Mouse (Mus musculus) embryonic facial prominence, embryonic 12.5 days (tissue): ENCODE results near the gene Myzap. TPM values are rescaled to one million over a fixed set of nuclear protein-coding genes. Genes with fewer than 3 reads are reported as not detected.
A peak's percentile ranks its signal among the peaks of the same experiment; 100 is the strongest.
"Not testable (repeated sequence)": the region's sequence is repeated elsewhere in the genome, so short reads cannot be mapped to it uniquely, and the experiment has no call there.

ENCODE experiments used
- ATAC-seq: fragments of 200-750 bp; cut with Nextera tagmentation; 2 replicates; pipeline ENCODE4 v1.8.0; 2017; ENCODE audit not compliant: insufficient number of reproducible peaks, insufficient read depth, low FRiP score, low TSS enrichment
- H3K27ac ChIP-seq: fragments of 300-500 bp; sonication (generic); 2 replicates; pipeline ENCODE4 v1.5.1; 2016; ENCODE audit warnings: mild to moderate bottlenecking
- H3K27me3 ChIP-seq: fragments of 300-500 bp; sonication (generic); 2 replicates; pipeline ENCODE4 v1.6.1; 2016; ENCODE audit warnings: mild to moderate bottlenecking, moderate library complexity
- H3K36me3 ChIP-seq: fragments of 300-500 bp; sonication (generic); 2 replicates; pipeline ENCODE4 v1.6.1; 2016; ENCODE audit warnings: mild to moderate bottlenecking
- H3K4me1 ChIP-seq: fragments of 300-500 bp; sonication (generic); 2 replicates; pipeline ENCODE4 v1.6.1; 2016
- H3K4me2 ChIP-seq: fragments of 300-500 bp; sonication (generic); replicated peaks from 2 replicates; pipeline ENCODE4 v1.6.1; 2016; ENCODE audit warnings: mild to moderate bottlenecking, moderate library complexity
- H3K4me3 ChIP-seq: fragments of 300-500 bp; sonication (generic); 2 replicates; pipeline ENCODE4 v1.5.1; 2016; ENCODE audit warnings: mild to moderate bottlenecking
- H3K9ac ChIP-seq: fragments of 300-500 bp; sonication (generic); 2 replicates; pipeline ENCODE4 v1.6.1; 2016; ENCODE audit warnings: mild to moderate bottlenecking, moderate library complexity
- H3K9me3 ChIP-seq: fragments of 300-500 bp; sonication (generic); 2 replicates; pipeline ENCODE4 v1.6.1; 2016; ENCODE audit warnings: mild to moderate bottlenecking, moderate library complexity
- WGBS: fragments of 180-500 bp; shearing (Covaris S2); methylation state at CpG from one replicate; pipeline ENCODE4 v1.1.7; 2016; 5-methylcytosine and 5-hydroxymethylcytosine counted together
- polyA plus RNA-seq: library from polyadenylated mRNA; unstranded; fragments of >200 nt; fragmentation: Nextera tagmentation; extraction: Ambion mirVana; gene quantifications from 2 replicates; pipeline ENCODE4 v1.2.1, GENCODE M21; 2016

Myzap gene
- polyA plus RNA-seq, 1 experiment from 2014 or later: 10.8 TPM

DNA sequence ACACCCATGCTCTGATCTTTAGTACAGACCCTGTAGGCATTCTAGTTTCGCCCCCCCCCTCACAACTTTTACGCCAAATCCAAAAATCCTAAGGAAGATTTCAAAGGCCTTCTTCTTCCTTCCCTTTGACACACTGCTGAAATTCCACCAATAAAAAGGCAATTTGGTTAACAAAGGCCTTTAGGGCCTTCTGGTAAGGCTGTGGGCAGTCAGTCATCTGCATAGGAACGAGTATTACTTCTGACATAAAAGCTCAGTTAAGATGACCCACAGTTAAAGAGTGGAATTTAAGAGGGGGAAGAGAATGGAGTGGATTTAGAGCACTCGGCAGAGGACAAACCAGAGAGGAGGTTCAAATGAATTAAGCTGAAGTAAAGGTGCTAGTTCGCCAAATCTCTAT, 98.4 kb downstream of the Myzap start:
- WGBS: 68% methylated on average over 5 of the region's 5 CpGs
- no peak overlapping the region for H3K27ac ChIP-seq
- peaks cover 6% of the 10 kb centered on the region; the same call in 1 of the 2 replicates for H3K4me1 ChIP-seq
- no peaks in the 10 kb centered on the region for H3K9me3 ChIP-seq
- H3K4me3 ChIP-seq: no peak overlapping the region
- H3K36me3 ChIP-seq: no peaks in the 10 kb centered on the region
- ATAC-seq: no peak
- H3K9ac ChIP-seq: no peak overlapping the region
- H3K27me3 ChIP-seq: no peaks in the 10 kb centered on the region
- no peak overlapping the region for H3K4me2 ChIP-seq

GRCm38 (mm10) chr9:71492296-71493025, 99.7 kb downstream of the Myzap start:
- H3K27ac ChIP-seq: peak overlapping the region; percentile 36; the same call in 1 of the 2 replicates
- H3K4me1 ChIP-seq: peaks cover 3% of the 10 kb centered on the region; the same call in 1 of the 2 replicates
- no peaks in the 10 kb centered on the region for H3K27me3 ChIP-seq
- H3K4me2 ChIP-seq: no peak overlapping the region
- no peaks in the 10 kb centered on the region for H3K36me3 ChIP-seq
- H3K9ac ChIP-seq: no peak overlapping the region
- no peaks in the 10 kb centered on the region for H3K9me3 ChIP-seq
- no peak overlapping the region for H3K4me3 ChIP-seq
- WGBS: 64% methylated on average over 15 of the region's 15 CpGs
- ATAC-seq: no peak

GRCm38 (mm10) chr9:71490076-71490475, 102.1 kb downstream of the Myzap start:
- no peak overlapping the region for H3K27ac ChIP-seq
- 48% methylated on average over 3 of the region's 3 CpGs for WGBS
- peaks cover 3% of the 10 kb centered on the region; the same call in 1 of the 2 replicates for H3K4me1 ChIP-seq
- no peak overlapping the region for H3K9ac ChIP-seq
- ATAC-seq: no peak
- no peaks in the 10 kb centered on the region for H3K36me3 ChIP-seq
- H3K9me3 ChIP-seq: no peaks in the 10 kb centered on the region
- no peak overlapping the region for H3K4me2 ChIP-seq
- no peaks in the 10 kb centered on the region for H3K27me3 ChIP-seq
- H3K4me3 ChIP-seq: no peak overlapping the region

DNA sequence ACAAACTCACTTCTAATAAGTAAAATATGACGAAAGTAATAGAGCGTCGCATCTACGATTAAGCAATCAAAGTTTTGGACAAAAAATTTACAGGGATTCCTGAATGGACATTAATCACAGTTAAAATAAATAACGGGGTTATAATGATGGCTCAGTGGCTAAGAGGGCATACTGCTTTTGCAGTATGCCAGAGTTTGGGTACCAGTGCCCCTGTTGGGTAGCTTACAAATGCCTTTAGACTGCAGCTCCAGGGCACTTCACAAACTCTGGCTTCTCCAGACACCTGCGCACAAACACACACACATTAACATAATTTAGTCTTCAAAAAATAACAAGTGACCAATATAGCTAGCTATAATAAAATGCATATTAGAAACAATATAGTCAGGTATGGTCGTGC, 106.0 kb downstream of the Myzap start:
- H3K27me3 ChIP-seq: no peaks in the 10 kb centered on the region
- H3K4me1 ChIP-seq: peaks cover 8% of the 10 kb centered on the region; the same call in 1 of the 2 replicates
- H3K9me3 ChIP-seq: no peaks in the 10 kb centered on the region
- peak overlapping the region; percentile 17; the same call in 1 of the 2 replicates for H3K4me2 ChIP-seq
- no peak for ATAC-seq
- WGBS: 42% methylated on average over 7 of the region's 7 CpGs
- H3K9ac ChIP-seq: no peak overlapping the region
- H3K36me3 ChIP-seq: peaks cover 24% of the 10 kb centered on the region
- peak overlapping the region; percentile 97 for H3K4me3 ChIP-seq
- peak overlapping the region; percentile 95; the same call in 1 of the 2 replicates for H3K27ac ChIP-seq

DNA sequence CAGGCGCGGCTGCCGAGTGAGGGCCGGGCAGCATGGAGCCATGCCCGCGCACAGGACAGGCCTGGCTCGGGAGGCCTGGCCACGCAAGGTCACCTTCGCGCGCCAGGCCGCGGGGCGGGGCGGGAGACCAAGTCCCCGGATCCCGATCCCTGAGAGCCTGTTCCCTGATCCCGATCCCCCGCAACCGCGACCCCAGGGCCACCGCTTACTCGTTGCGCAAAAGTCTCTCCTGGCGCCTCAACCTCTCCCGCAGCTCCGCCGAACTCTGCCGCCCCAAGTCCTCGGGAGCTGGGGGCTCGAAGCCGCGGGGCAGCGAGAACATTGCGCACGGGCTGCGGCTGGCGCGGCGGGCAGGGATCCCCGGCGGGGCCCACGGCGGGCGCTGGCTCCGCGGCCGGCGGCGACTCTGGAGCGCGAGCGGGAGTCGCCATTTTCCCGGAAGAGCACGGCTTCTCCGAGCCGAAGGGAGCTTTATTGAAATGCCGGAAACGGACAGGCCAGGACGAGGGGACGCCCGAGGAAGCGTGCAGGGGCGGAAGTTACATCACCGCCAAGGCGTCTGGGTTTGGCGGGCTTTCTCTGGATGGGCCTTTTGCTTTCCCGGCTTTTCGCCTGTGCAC, 106.6 kb downstream of the Myzap start, which contains the start of gene Polr2m:
Gene Polr2m, minus strand, starts transcription at position 461 of the 620 bp plus-strand sequence.
- under 1% methylated on average over 70 of the region's 70 CpGs for WGBS
- H3K27me3 ChIP-seq: no peaks in the 10 kb centered on the region
- peaks cover 29% of the 10 kb centered on the region for H3K36me3 ChIP-seq
- ATAC-seq: peak; percentile 90
- H3K4me2 ChIP-seq: peak within 1 kb of the TSS; percentile 73
- H3K9ac ChIP-seq: peak within 1 kb of the TSS; percentile 99
- peaks cover 8% of the 10 kb centered on the region; the same call in 1 of the 2 replicates for H3K4me1 ChIP-seq
- H3K9me3 ChIP-seq: no peaks in the 10 kb centered on the region
- peak within 1 kb of the TSS; percentile 95 for H3K27ac ChIP-seq
- peak within 1 kb of the TSS; percentile 97 for H3K4me3 ChIP-seq

DNA sequence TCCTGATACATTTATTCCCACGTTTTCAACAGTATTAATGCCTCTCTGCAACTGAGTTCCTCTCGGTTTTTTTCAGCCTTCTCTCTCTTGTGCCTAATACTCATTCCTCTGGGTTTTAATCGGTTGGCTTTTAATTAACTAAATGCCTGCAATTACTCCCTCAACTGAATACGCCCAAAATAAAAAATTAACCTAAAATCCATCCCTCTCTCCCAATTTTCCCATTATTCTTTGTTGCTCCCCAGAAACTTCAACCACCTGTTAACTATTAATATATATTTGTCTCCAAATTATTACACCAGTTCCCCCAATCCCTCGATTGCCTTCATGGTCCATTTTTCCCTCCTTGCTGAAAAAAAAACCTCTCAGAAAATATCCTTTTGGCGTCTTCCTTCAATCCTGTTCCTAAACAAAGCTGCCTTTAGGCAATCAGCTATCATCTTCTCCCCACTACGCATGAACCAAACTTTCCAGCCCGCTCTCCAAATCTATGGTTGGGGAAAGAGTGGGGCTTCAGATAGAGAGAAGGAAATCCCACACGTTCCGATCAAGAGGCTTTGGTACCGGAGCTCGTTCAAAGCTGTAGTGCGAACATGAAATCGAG, 107.2 kb downstream of the Myzap start:
- Histone ChIP-seq H3K27ac (peak overlapping the region; percentile 95), H3K4me1 (peaks cover 8% of the 10 kb centered on the region; the same call in 1 of the 2 replicates), H3K9ac (peak overlapping the region; percentile 99), H3K36me3 (peaks cover 35% of the 10 kb centered on the region), H3K4me2 (peak overlapping the region; percentile 73), H3K9me3 (no peaks in the 10 kb centered on the region), H3K4me3 (peak overlapping the region; percentile 97), H3K27me3 (no peaks in the 10 kb centered on the region)
- ATAC-seq: no peak
- WGBS: 2% methylated on average over 14 of the region's 14 CpGs

GRCm38 (mm10) chr9:71483872-71484271, 108.3 kb downstream of the Myzap start:
- 82% methylated on average over 7 of the region's 7 CpGs for WGBS
- Histone ChIP-seq H3K9ac (0 out of 2 replicates have a peak overlapping the region, but pooled peaks have one; percentile 99), H3K4me2 (peak overlapping the region; percentile 73), H3K36me3 (peaks cover 46% of the 10 kb centered on the region), H3K4me3 (peak overlapping the region; percentile 97)
- not testable (repeated sequence) for H3K9me3 ChIP-seq, H3K27me3 ChIP-seq, H3K27ac ChIP-seq, H3K4me1 ChIP-seq, ATAC-seq

DNA sequence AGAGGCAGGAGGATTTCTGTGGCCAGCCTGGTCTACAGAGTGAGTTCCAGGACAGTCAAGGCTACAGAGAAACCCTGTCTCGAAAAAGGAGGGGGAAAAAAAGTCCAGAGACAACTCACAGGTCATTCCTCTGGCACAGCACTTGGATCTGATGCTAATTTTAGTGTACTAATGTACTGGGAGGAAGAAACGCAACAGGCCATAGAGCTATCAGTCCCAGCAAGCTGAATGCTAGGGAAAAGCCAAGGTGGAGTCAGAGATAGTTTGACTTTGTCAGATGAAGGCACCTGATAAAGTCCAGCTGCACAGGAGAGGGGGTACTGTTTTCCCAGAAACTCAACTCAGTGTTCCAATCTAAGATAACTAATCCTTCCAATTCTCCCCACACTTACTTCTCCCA, 111.9 kb downstream of the Myzap start:
- H3K27ac ChIP-seq: no peak overlapping the region
- ATAC-seq: no peak
- H3K27me3 ChIP-seq: no peaks in the 10 kb centered on the region
- no peak overlapping the region for H3K4me3 ChIP-seq
- no peak overlapping the region for H3K4me2 ChIP-seq
- no peak overlapping the region for H3K9ac ChIP-seq
- peaks cover 8% of the 10 kb centered on the region; the same call in 1 of the 2 replicates for H3K4me1 ChIP-seq
- peaks cover 78% of the 10 kb centered on the region for H3K36me3 ChIP-seq
- H3K9me3 ChIP-seq: no peaks in the 10 kb centered on the region; the same call in 1 of the 2 replicates
- 95% methylated on average over 2 of the region's 2 CpGs for WGBS

- H3K4me2 ChIP-seq: no peak overlapping the region
- H3K27ac ChIP-seq: no peak overlapping the region
- H3K27me3 ChIP-seq: no peaks in the 10 kb centered on the region
- no peak overlapping the region for H3K4me3 ChIP-seq
- H3K9ac ChIP-seq: no peak overlapping the region
- H3K36me3 ChIP-seq: peaks cover 84% of the 10 kb centered on the region
- no peak for ATAC-seq
- peaks cover 8% of the 10 kb centered on the region; the same call in 1 of the 2 replicates for H3K4me1 ChIP-seq
- no peaks in the 10 kb centered on the region; the same call in 1 of the 2 replicates for H3K9me3 ChIP-seq
- 95% methylated on average over 9 of the region's 9 CpGs for WGBS
Measured at GRCm38 (mm10) chr9:71479413-71479812, 112.7 kb downstream of the Myzap start.

DNA sequence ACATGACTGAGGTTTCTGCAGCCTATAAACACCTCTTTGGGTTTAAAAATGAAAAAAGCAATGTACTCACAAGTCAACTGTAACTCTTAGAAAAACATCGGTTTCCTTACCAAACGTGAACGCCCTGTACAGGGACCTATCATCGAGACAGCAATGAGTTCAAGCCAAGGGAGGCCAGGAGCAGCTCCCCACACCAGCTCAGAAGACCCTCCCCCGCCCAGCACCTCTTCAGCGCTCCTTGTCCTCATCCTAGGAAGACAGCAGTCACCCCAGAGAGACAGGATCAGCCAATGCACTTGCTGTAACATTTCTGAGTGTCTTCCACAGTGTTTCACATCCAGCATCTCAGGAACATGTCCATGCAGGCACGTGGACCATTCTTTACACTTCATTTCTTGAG, 113.6 kb downstream of the Myzap start:
- no peaks in the 10 kb centered on the region for H3K27me3 ChIP-seq
- H3K4me1 ChIP-seq: peaks cover 3% of the 10 kb centered on the region; the same call in 1 of the 2 replicates
- WGBS: 94% methylated on average over 7 of the region's 7 CpGs
- H3K9ac ChIP-seq: no peak overlapping the region
- H3K27ac ChIP-seq: no peak overlapping the region
- no peak overlapping the region for H3K4me3 ChIP-seq
- no peaks in the 10 kb centered on the region; the same call in 1 of the 2 replicates for H3K9me3 ChIP-seq
- H3K36me3 ChIP-seq: peaks cover 83% of the 10 kb centered on the region
- H3K4me2 ChIP-seq: no peak overlapping the region
- ATAC-seq: no peak

GRCm38 (mm10) chr9:71476601-71477000, 115.6 kb downstream of the Myzap start:
- WGBS: 95% methylated on average over 3 of the region's 3 CpGs

More at GRCm38 (mm10) chr9:71476601-71477000, 115.6 kb downstream of the Myzap start:
- no peak overlapping the region for H3K4me3 ChIP-seq
- no peak overlapping the region for H3K4me2 ChIP-seq
- H3K27ac ChIP-seq: no peak overlapping the region
- H3K9ac ChIP-seq: no peak overlapping the region
- H3K27me3 ChIP-seq: no peaks in the 10 kb centered on the region
- H3K36me3 ChIP-seq: peaks cover 65% of the 10 kb centered on the region
- H3K4me1 ChIP-seq: no peaks in the 10 kb centered on the region
- no peak for ATAC-seq
- H3K9me3 ChIP-seq: no peaks in the 10 kb centered on the region; the same call in 1 of the 2 replicates
